ENCODE assay signal across 9 mouse cellular contexts in genomic region chr7:44655504-44655903, GRCm38 (mm10). TPM values are rescaled to one million over a fixed set of nuclear protein-coding genes. Genes with fewer than 3 reads are reported as not detected.
DNase-seq lines count a peak whose midpoint lies in the region.
"Had no signal": no experiment of that assay in that cellular context is flagged by ENCODE, and none has a peak within 500 bp of the region (broad histone marks: within the 10 kb centered on the region; RNA-seq: fewer than 3 reads in every experiment).

No protein-coding gene starts in this region.

- peak; percentile 95 for DNase-seq in heart, adult 11 months
- DNase-seq in heart, embryonic 10.5 days (ENCODE audit: low spot score), result no peak
- peak; percentile 45 for DNase-seq in right cerebral cortex, adult 18-20 months
- DNase-seq in right cerebral cortex, postnatal 10 days (ENCODE audit: low spot score in 2 of 2), result no peak
- peak; percentile 53 for DNase-seq in c-Kit-positive CD71-positive TER-119-negative erythroid progenitor cells, embryonic 14.5 days (ENCODE audit: low read depth)
- DNase-seq in heart, postnatal 36 days, result peak; percentile 43 to 56
- DNase-seq in lung, postnatal 4 days, result peak; percentile 53 to 69
- peak; percentile 76 for DNase-seq in testis, postnatal 10 days (ENCODE audit: low spot score)

- no peaks in the 10 kb centered on the region for H3K9me3 ChIP-seq in heart, embryonic 10.5 days

- no peaks in the 10 kb centered on the region; the same call in 1 of the 2 replicates for H3K27me3 ChIP-seq in heart, embryonic 10.5 days (ENCODE audit: insufficient read depth, poor library complexity, severe bottlenecking)

- intact Hi-C loops in heart, postnatal 36 days (cut with DNase I), result no loop called here

- no peak overlapping the region for H3K27ac ChIP-seq in heart, embryonic 10.5 days

- H3K36me3 ChIP-seq in heart, embryonic 10.5 days, result no peaks in the 10 kb centered on the region

- H3K4me3 ChIP-seq in heart, embryonic 10.5 days, result no peak overlapping the region

- 8% methylated on average over 8 of the region's 8 CpGs for WGBS in heart, embryonic 10.5 days

- H3K4me1 ChIP-seq in heart, embryonic 10.5 days, result no peaks in the 10 kb centered on the region

RNA-seq across cellular contexts. Expression of gene Myh14, which starts 15.1 kb away (rescaled TPM):
- polyA plus RNA-seq in heart, embryonic 10.5 days (2016; fragmentation: Nextera tagmentation; extraction: Ambion mirVana), result 0.68 and 2.4 TPM in 2 replicates
- 100 to 1,000 TPM in 1 of 2 experiments, 10 to 100 TPM in 1; 81.8 to 110 TPM for total RNA-seq in heart, postnatal 36 days (2021)

RNA-seq across cellular contexts. Expression of gene Izumo2, which starts 53.0 kb away (rescaled TPM):
- polyA plus RNA-seq in heart, embryonic 10.5 days (2016; fragmentation: Nextera tagmentation; extraction: Ambion mirVana), result not detected in 2 replicates
- not detected for total RNA-seq in heart, postnatal 36 days (2021)
- polyA plus RNA-seq: limb, embryonic 14.5 days had no signal

Comparison
In these comparisons a context has a peak if more than half of its experiments do, and no peak if none do; other contexts are left out.
1. DNase-seq: peak in heart, adult 11 months (single experiment), right cerebral cortex, adult 18-20 months (single experiment), c-Kit-positive CD71-positive TER-119-negative erythroid progenitor cells, embryonic 14.5 days (single experiment), heart, postnatal 36 days (2 of 2), lung, postnatal 4 days (2 of 2) and testis, postnatal 10 days (single experiment); none in heart, embryonic 10.5 days (single experiment) and right cerebral cortex, postnatal 10 days (0 of 2).